Mouse (Mus musculus) hindbrain, embryonic 16.5 days (tissue): ENCODE data around the gene Clec1a. TPM values are rescaled to one million over a fixed set of nuclear protein-coding genes. Genes with fewer than 3 reads are reported as not detected.

Source experiments
- ATAC-seq: fragments of 200-750 bp; cut with Nextera tagmentation; 2 replicates; pipeline ENCODE4 v1.8.0; 2017; ENCODE audit warnings: moderate TSS enrichment, moderate library complexity
- H3K27ac ChIP-seq: fragments of 300-500 bp; sonication (generic); 2 replicates; pipeline ENCODE4 v1.5.1; 2014; ENCODE audit warnings: low read depth, mild to moderate bottlenecking, control low read depth, low read length, moderate library complexity
- H3K27me3 ChIP-seq: fragments of 300-500 bp; sonication (generic); replicated peaks from 2 replicates; pipeline ENCODE4 v1.6.1; 2014; ENCODE audit warnings: low read length; ENCODE audit not compliant: control insufficient read depth, insufficient read depth
- H3K36me3 ChIP-seq: fragments of 300-500 bp; sonication (generic); 2 replicates; pipeline ENCODE4 v1.6.1; 2014; ENCODE audit warnings: mild to moderate bottlenecking, low read length, moderate library complexity, mixed read lengths; ENCODE audit not compliant: control insufficient read depth, insufficient read depth
- H3K4me1 ChIP-seq: fragments of 300-500 bp; sonication (generic); 2 replicates; pipeline ENCODE4 v1.6.1; 2014; ENCODE audit warnings: low read depth, low read length; ENCODE audit not compliant: control insufficient read depth, insufficient read depth
- H3K4me2 ChIP-seq: fragments of 300-500 bp; sonication (generic); 2 replicates; pipeline ENCODE4 v1.6.1; 2014; ENCODE audit warnings: mild to moderate bottlenecking, low read length, control low read depth, moderate library complexity
- H3K4me3 ChIP-seq: fragments of 300-500 bp; sonication (generic); 2 replicates; pipeline ENCODE4 v1.5.1; 2014; ENCODE audit warnings: mild to moderate bottlenecking, low read length, control low read depth, moderate library complexity
- H3K9ac ChIP-seq: fragments of 300-500 bp; sonication (generic); 2 replicates; pipeline ENCODE4 v1.6.1; 2014; ENCODE audit warnings: low read depth, mild to moderate bottlenecking, control low read depth, low read length, moderate library complexity
- H3K9me3 ChIP-seq: fragments of 300-500 bp; sonication (generic); 2 replicates; pipeline ENCODE4 v1.6.1; 2014; ENCODE audit warnings: mild to moderate bottlenecking, low read length, moderate library complexity; ENCODE audit not compliant: control insufficient read depth
- whole genome bisulfite sequencing: fragments of 180-500 bp; shearing (Covaris S2); extraction: QIAGEN DNeasy Blood & Tissue Kit; methylation state at CpG from one replicate; pipeline ENCODE4 v1.1.7; 2014; 5-methylcytosine and 5-hydroxymethylcytosine counted together
- polyA plus RNA-seq: library from polyadenylated mRNA; unstranded; fragments of >200 nt; fragmentation: Nextera tagmentation; extraction: Ambion mirVana; gene quantifications from 2 replicates; pipeline ENCODE4 v1.2.1, GENCODE M21; 2015

Clec1a gene
- polyA plus RNA-seq, 1 experiment from 2014 or later: 3.2 TPM

- no peak for ATAC-seq
Measured at GRCm38 (mm10) chr6:129449743-129450142, 2.1 kb downstream of the Clec1a start.

GRCm38 (mm10) chr6:129438033-129438432 lies 13.8 kb downstream of the Clec1a start:
- no peaks in the 10 kb centered on the region for H3K36me3 ChIP-seq
- no peak for ATAC-seq
- H3K9me3 ChIP-seq: no peaks in the 10 kb centered on the region
- no peak overlapping the region for H3K9ac ChIP-seq
- no peak overlapping the region for H3K27ac ChIP-seq
- H3K4me2 ChIP-seq: no peak overlapping the region
- no peaks in the 10 kb centered on the region for H3K4me1 ChIP-seq
- H3K4me3 ChIP-seq: no peak overlapping the region
- 87% methylated on average over 2 of the region's 2 CpGs for WGBS
- no peaks in the 10 kb centered on the region for H3K27me3 ChIP-seq

More at GRCm38 (mm10) chr6:129449743-129450142, 2.1 kb downstream of the Clec1a start:
- WGBS: 83% methylated on average over 6 of the region's 6 CpGs
- Histone ChIP-seq H3K36me3 (no peaks in the 10 kb centered on the region), H3K27me3 (no peaks in the 10 kb centered on the region), H3K9ac (no peak overlapping the region), H3K4me3 (no peak overlapping the region), H3K9me3 (no peaks in the 10 kb centered on the region), H3K27ac (no peak overlapping the region), H3K4me2 (no peak overlapping the region), H3K4me1 (no peaks in the 10 kb centered on the region)

- no peaks in the 10 kb centered on the region for H3K27me3 ChIP-seq
- ATAC-seq: no peak
Measured at GRCm38 (mm10) chr6:129436025-129436424, 15.8 kb downstream of the Clec1a start.

GRCm38 (mm10) chr6:129434239-129434638 lies 17.6 kb downstream of the Clec1a start:
- WGBS: 65% methylated on average over 5 of the region's 5 CpGs
- ATAC-seq: no peak

More at GRCm38 (mm10) chr6:129436025-129436424, 15.8 kb downstream of the Clec1a start:
- Histone ChIP-seq H3K9me3 (no peaks in the 10 kb centered on the region), H3K4me2 (no peak overlapping the region), H3K36me3 (no peaks in the 10 kb centered on the region), H3K27ac (no peak overlapping the region), H3K4me3 (no peak overlapping the region), H3K4me1 (no peaks in the 10 kb centered on the region), H3K9ac (no peak overlapping the region)
- WGBS: 90% methylated on average over 3 of the region's 3 CpGs

GRCm38 (mm10) chr6:129427281-129427680 lies 24.5 kb downstream of the Clec1a start:
- Histone ChIP-seq H3K4me2 (no peak overlapping the region), H3K27me3 (no peaks in the 10 kb centered on the region), H3K4me1 (no peaks in the 10 kb centered on the region), H3K9ac (no peak overlapping the region), H3K9me3 (no peaks in the 10 kb centered on the region), H3K4me3 (no peak overlapping the region), H3K27ac (no peak overlapping the region), H3K36me3 (no peaks in the 10 kb centered on the region)
- 90% methylated on average over 4 of the region's 4 CpGs for WGBS
- no peak for ATAC-seq

More at GRCm38 (mm10) chr6:129434239-129434638, 17.6 kb downstream of the Clec1a start:
- Histone ChIP-seq H3K4me3 (no peak overlapping the region), H3K27ac (no peak overlapping the region), H3K9me3 (no peaks in the 10 kb centered on the region), H3K4me1 (no peaks in the 10 kb centered on the region), H3K36me3 (no peaks in the 10 kb centered on the region), H3K27me3 (no peaks in the 10 kb centered on the region), H3K4me2 (no peak overlapping the region), H3K9ac (no peak overlapping the region)

GRCm38 (mm10) chr6:129425812-129426211 lies 26.0 kb downstream of the Clec1a start:
- ATAC-seq: no peak
- WGBS: 45% methylated on average over 5 of the region's 5 CpGs
- H3K36me3 ChIP-seq: no peaks in the 10 kb centered on the region
- H3K9me3 ChIP-seq: no peaks in the 10 kb centered on the region
- H3K27me3 ChIP-seq: no peaks in the 10 kb centered on the region
- H3K4me2 ChIP-seq: no peak overlapping the region
- H3K9ac ChIP-seq: no peak overlapping the region
- H3K27ac ChIP-seq: no peak overlapping the region
- no peak overlapping the region for H3K4me3 ChIP-seq
- no peaks in the 10 kb centered on the region for H3K4me1 ChIP-seq

- H3K9ac ChIP-seq: no peak overlapping the region
- no peak overlapping the region for H3K4me2 ChIP-seq
- no peaks in the 10 kb centered on the region for H3K4me1 ChIP-seq
- H3K36me3 ChIP-seq: no peaks in the 10 kb centered on the region
- WGBS: 83% methylated on average over 5 of the region's 5 CpGs
- H3K27ac ChIP-seq: no peak overlapping the region; the same call in 1 of the 2 replicates
- no peaks in the 10 kb centered on the region for H3K27me3 ChIP-seq
- ATAC-seq: no peak
- H3K4me3 ChIP-seq: no peak overlapping the region
- no peaks in the 10 kb centered on the region for H3K9me3 ChIP-seq
Measured at GRCm38 (mm10) chr6:129425217-129425616, 26.6 kb downstream of the Clec1a start.

GRCm38 (mm10) chr6:129423734-129424072 lies 28.1 kb downstream of the Clec1a start:
- 20% methylated on average over 1 of the region's 1 CpGs for WGBS
- Histone ChIP-seq H3K4me3 (no peak overlapping the region), H3K36me3 (no peaks in the 10 kb centered on the region), H3K27ac (no peak overlapping the region), H3K9ac (no peak overlapping the region), H3K27me3 (no peaks in the 10 kb centered on the region), H3K4me2 (no peak overlapping the region), H3K4me1 (no peaks in the 10 kb centered on the region), H3K9me3 (no peaks in the 10 kb centered on the region)
- ATAC-seq: peak; percentile 90

GRCm38 (mm10) chr6:129423040-129423733 lies 28.6 kb downstream of the Clec1a start:
- Histone ChIP-seq H3K4me2 (no peak overlapping the region), H3K36me3 (no peaks in the 10 kb centered on the region), H3K27ac (no peak overlapping the region), H3K27me3 (no peaks in the 10 kb centered on the region), H3K4me1 (no peaks in the 10 kb centered on the region), H3K9me3 (no peaks in the 10 kb centered on the region), H3K4me3 (no peak overlapping the region), H3K9ac (no peak overlapping the region)
- ATAC-seq: peak; percentile 55
- 68% methylated on average over 4 of the region's 4 CpGs for WGBS
